Mouse (Mus musculus) left cerebral cortex, postnatal 14 days (tissue): ENCODE measurements around the gene Gpatch8. TPM values are rescaled to one million over a fixed set of nuclear protein-coding genes. Genes with fewer than 3 reads are reported as not detected.
A peak's percentile ranks its signal among the peaks of the same experiment; 100 is the strongest.

Experiments used
- DNase-seq, 2 experiments: peaks; one replicate each; pipeline ENCODE4 v3.0.0; 2021 to 2022; ENCODE audit warnings: low spot score in 2 of 2, mixed read lengths in 1 of 2
- intact Hi-C: fragments of 180-260 bp; cut with DNase I; formaldehyde crosslinking; loops from one replicate; pipeline ENCODE4 v1.15.1; 2025
- total RNA-seq, 2 experiments: library from RNA; stranded (reverse); gene quantifications; 2 replicates each; pipeline ENCODE4 v1.2.3; 2021

Gpatch8 gene
- total RNA-seq, 2 experiments from 2014 or later = 52.1 to 62.1 TPM

DNA sequence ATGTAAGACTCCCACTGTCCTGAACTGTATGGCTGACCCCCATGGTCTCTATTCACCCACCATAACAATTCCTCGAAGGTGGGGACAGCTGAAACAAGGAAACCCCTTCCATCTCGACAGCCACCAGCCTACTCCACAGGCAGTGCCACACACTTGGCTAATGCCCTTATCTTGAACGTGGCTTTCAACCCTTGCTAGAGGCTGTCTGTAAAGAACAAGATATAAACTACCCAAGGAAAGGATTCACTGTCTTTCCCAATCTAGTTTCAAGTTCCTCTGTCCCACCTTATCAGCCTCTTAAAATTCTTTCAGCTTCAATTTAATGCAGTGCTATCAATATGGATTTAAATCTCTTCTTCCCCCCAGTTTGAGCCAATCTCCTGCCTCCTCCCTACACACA is 126.6 kb downstream of the Gpatch8 start:
- intact Hi-C loops = no loop called here

GRCm38 (mm10) chr11:102428981-102429540 is 127.1 kb downstream of the Gpatch8 start:
- peak in 1 of 2 experiments; percentile 13 for DNase-seq
- intact Hi-C loops = no loop called here

More for the DNA sequence above, 126.6 kb downstream of the Gpatch8 start:
- DNase-seq = no peak

Other genes starting within 250 kb of the Gpatch8 start
- gene Ubtf, start 236.7 kb downstream of the Gpatch8 start, total RNA-seq = 100 to 1,000 TPM; 104 to 108 TPM
- gene Slc4a1, start 190.2 kb downstream of the Gpatch8 start, total RNA-seq = 1 to 10 TPM; 1.2 to 1.3 TPM
- 100 to 1,000 TPM; 399 to 416 TPM for gene Rundc3a, start 163.0 kb downstream of the Gpatch8 start, total RNA-seq
- gene Slc25a39, start 148.4 kb downstream of the Gpatch8 start, total RNA-seq = 10 to 100 TPM; 71.0 to 71.3 TPM
- 10 to 100 TPM; 74.3 to 78.5 TPM for gene Grn, start 126.1 kb downstream of the Gpatch8 start, total RNA-seq
- 100 to 1,000 TPM in 1 of 2 experiments, 10 to 100 TPM in 1; 97.3 to 111 TPM for gene Fam171a2, start 108.7 kb downstream of the Gpatch8 start, total RNA-seq
- gene Itga2b, start 86.3 kb downstream of the Gpatch8 start, total RNA-seq = 1 to 10 TPM; 2.0 to 3.6 TPM
- 1 to 10 TPM; 3.5 to 9.8 TPM for gene Gm11627, start 23.1 kb upstream of the Gpatch8 start, total RNA-seq
- 10 to 100 TPM; 10.6 to 11.1 TPM for gene Fzd2, start 48.0 kb upstream of the Gpatch8 start, total RNA-seq
- gene Meioc, start 107.3 kb upstream of the Gpatch8 start, total RNA-seq = not detected
- gene Ccdc43, start 141.4 kb upstream of the Gpatch8 start, total RNA-seq = 10 to 100 TPM; 24.0 to 30.1 TPM
- gene Adam11, start 205.0 kb upstream of the Gpatch8 start, total RNA-seq = 100 to 1,000 TPM; 117 to 129 TPM